Mouse (Mus musculus) CD4-positive helper T cell, adult 2 months (primary cell): ENCODE measurements at regions not wholly inside any gene's neighbourhood (a gene's known extent, or its start where the extent isn't known, plus 50 kb on each side); places are given as distances from the start of the nearest gene placed in this dataset.
A peak's percentile ranks its signal among the peaks of the same experiment; 100 is the strongest.

Experiments
- DNase-seq: peaks from one replicate; pipeline ENCODE4 v3.0.0-alpha.2; 2012; ENCODE audit warnings: low read depth, missing footprints, low spot score

DNA sequence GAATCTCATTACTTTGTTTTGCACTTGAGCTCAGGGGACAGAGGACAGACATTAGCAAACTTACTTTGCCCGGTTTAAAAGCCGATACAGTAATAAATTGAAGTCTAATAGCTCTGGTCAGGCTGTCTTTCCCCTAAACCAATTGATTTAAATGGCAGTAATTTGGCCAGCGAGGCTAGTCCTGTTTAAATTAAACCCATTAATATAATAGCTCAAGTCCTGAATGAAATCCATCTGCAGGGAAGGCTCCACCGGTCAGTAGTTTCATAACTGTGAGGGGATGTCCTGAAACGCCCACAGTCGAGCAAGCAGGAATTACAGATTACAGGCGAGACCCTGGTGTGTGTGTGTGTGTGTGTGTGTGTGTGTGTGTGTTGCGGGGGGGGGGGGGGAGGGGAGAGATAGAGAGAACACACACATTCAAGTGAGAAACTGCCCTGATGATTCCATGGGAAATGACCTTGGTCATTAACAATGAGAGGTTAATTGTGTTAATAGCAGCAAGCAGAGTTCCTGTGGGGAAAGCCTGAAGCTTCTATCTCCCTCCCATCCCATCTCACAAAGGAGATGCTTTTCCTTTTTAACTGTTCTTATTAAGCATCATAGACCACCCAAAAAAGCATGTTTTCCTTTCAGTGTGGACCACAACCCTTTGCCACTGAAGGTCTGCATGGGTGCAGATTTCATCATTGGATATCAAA lies 294.0 kb upstream of the Tle4 start:
- DNase-seq = no peak

DNA sequence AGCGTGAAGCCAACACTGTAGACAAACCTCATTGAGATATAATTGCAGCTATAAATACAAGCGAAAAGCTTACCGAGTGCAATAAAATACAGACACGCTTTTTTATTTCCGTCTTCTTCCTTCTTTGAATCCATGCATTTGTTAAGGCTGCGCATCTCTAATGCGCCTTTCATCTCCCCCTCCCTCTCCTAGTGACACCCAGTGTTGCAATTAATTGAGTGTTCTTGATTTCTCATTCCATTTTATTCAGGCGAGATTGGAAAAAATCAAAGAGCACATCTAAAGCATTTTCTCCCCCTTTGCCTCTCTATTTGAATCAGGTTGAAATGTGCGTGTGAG lies 293.2 kb upstream of the Tle4 start:
- no peak for DNase-seq

DNA sequence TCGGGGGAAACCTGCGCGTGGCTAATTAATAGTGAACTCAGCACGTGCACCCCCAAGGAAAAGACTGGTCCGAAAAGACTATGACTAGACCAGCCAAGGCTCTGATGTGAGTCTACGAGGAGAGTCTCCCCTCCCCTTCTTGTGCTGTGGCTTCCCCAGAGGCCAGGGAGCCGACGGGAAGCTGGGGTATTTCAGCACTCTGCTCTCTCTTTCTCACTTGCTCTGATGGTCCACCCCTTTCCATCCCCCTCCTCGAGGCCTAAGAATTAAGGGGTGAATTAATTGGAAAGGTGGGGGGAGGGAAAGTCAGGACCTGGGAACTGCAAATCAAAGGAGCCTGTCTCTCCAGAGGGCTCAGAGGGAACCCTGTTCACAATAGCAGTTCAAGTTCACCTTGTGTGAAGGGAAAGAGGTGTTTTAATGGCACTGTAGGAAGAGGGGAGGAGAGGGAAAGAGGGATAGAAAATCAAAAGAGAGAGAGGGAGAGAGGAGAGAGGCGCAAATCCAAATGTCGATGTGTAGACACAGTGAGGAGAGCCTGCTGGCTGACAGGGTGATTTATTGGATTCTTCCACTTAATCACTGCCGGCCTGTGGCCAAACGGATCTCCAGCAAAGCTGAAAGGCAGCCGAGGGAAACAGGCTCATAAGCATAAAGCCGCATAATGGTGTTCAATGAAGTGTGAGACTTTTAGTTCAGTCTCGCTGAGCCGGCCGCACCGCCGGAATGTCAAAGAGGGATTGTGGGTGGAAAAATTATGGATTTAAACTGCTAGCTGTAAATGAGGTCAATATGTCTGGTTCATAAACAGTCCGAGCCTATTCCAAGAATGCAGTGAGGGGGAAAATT lies 292.6 kb upstream of the Tle4 start:
- no peak for DNase-seq

- no peak for DNase-seq
Observed at GRCm38 (mm10) chr19:14889794-14890193, 291.9 kb upstream of the Tle4 start.

GRCm38 (mm10) chr19:14883707-14884421 lies 286.0 kb upstream of the Tle4 start:
- no peak for DNase-seq

DNA sequence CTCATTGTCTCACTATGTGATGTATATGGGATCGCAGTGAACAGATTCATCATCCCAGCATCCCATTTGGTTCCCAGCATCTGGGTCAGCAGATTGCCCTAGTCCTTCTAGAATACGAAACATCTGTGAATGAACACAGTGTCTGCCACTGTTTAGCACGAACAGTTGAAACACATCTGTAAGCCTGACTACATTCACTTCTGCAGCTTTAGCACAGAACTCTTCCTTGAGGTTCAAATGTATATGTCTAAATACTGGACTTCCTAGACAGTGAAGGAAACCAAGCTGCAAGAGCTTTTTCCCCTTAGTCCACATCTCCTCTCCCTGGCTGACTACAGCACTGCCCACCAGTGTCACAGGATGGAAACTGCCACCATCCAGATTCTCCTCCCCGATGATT lies 283.0 kb upstream of the Tle4 start:
- DNase-seq = no peak

DNA sequence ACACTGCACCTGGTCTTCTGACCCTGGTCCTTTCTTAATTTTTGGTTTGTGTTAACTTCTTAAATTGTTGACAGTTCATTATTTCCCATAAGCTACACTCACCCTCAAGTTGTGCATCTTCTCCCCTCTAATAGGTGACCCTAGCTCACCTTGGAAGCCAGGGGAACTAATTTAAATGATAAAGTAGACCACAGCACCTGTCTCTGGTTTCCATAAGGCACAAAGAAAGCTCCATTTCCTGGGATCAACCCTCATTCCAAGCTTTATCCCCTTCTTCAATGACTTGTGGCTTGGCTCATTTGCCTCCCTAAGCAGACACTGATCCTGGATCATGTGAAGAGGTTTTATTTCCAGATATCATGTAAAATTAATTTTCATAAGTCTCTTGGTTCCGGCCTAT lies 276.1 kb upstream of the Tle4 start:
- no peak for DNase-seq

DNA sequence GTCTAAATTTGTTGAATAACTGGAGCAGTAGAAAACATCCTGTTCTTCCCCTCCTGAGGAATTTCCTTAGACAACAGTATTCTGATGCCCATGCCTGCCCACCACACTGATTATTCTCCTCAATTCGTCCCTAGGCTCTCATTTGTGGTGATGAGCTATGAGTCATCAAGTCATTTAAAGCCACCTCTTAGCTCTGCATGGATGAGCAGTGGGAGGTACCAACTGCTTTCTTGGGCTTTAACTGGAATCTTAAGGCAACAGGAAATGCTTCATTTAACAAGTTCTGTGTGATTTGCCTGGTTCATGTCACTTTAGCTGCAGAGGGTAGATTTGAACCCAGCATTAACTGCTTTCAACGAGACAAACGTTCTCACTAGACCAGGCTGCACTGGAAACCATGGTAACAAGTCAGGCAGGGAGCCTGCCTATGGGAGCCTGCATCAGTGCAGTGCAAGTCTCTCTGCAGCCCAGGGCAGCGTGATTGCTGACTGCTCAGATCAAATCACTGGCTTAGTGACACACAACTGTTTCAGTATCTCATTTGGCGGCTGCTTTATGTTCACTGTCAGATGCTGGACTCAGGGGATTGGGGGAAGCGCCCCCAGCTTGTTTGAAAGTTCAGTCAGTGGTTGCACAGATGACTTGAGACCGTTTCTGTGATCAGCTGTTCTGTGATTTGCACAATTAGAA lies 273.5 kb upstream of the Tle4 start:
- peak; percentile 4 for DNase-seq

DNA sequence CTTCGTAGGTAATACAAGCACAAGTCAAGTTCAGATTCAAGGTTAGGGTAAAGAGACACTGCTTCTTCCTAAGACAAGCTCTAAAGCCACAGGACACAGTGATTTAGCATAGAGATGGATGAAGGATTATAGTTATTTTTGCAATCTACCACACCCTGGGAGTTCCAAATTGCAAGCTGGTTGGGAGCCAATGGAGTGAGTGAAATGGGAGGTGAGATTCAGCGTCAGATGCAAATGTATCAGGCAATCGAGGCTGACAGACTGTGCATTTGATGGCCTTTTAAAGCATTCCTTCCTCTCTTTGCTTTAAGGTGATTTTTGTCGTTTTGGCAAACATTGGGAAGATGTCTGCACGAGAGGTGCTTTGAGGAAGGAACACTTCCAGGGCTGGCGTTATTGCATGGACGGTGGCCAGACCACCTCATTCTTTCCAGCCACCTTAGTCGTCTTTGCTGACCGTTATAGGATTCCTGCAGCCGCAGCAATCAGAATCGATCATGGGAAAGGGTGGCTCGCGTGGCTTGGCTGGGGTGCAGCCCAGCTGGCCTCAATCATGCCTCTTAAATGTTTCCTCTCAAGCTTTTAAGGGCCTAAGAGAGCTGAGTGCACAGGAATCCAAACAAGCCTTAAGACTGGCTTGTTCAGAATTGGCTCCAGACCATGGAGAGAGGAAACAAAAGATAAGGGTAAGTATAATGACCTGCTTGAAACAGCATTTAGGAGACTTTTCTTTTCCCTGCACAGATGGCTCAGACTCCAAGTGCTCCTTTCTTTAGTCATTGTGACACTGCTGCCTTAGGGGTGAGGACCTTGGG lies 265.0 kb upstream of the Tle4 start:
- no peak for DNase-seq

- DNase-seq = no peak
Observed at GRCm38 (mm10) chr19:14855036-14855435, 257.2 kb upstream of the Tle4 start.

DNA sequence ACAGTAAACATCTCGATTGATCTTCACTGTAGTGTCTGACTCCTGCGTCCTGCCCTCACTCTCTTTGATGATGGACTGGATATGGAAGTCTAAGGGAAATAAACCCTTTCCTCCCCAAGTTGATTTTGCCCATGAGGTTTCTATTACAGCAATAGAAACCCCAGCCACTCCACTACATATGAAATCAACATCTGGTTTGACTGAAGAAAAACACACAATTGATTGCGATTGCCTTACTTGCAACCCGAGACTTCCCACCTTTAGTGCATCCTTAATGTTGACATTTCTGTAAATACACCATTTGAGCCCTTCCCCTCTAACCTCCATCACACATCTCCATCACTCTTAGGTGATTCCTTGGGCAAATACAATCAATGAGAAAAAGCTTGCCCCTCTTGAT lies 255.6 kb upstream of the Tle4 start:
- DNase-seq = no peak

DNA sequence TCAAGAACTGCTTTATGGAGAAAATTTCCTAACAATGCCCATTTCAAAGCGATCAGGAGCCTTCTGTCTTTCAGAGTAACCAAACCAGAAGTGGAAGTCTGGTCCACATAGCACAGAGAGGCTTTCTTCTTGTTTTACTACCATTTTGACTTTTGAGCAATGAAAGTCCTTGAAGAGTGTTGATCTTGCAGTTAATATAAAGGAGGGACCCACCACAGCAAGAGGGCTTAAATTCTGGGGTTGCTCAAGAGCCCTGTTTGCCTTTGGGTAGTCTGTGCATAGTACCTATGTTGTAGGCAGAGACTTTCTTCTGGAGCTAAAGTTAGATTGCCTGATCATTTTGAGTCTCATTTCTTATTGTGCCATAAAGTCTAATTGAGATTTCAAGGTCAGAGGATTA lies 251.7 kb upstream of the Tle4 start:
- DNase-seq = no peak

- no peak for DNase-seq
Observed at GRCm38 (mm10) chr19:14847120-14847519, 249.3 kb upstream of the Tle4 start.

DNA sequence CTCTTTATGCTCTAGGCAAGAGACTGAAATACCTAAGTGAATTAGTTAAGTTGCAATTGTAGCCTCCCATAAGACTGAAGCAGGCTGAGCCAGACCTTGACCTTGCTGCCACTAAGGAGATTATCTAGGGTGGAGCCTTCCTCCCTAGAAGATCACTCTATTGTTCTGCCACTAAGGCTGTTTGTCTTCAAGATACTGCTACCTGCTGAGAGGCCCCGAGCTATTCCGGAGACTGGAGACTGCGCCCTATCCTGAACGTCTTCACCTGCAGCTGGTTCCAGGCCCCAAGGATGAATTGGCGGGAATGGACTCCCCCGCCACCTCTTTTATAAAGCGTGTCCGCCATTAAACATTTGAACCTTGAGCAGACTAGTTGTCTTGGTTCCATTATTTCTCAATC lies 237.8 kb upstream of the Tle4 start:
- no peak for DNase-seq

DNA sequence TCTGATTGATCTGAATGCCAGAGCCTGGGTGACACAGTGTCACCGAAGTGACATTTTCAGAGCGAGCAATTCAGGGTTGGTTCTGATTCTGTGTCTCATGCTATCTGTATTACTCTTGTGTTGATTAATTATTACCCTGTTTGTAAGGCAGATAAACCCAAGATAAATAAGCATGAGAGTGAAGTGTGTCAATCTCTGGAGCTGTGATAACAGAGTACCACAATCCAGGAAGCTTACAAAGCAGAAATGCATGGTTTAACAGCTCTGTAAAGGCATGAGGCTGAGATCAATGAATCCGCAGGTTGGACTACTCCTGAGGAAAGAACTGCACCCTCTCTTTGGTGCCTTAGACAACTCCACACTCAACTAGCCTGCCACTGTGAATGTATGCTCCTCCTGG lies 218.5 kb upstream of the Tle4 start:
- no peak for DNase-seq

DNA sequence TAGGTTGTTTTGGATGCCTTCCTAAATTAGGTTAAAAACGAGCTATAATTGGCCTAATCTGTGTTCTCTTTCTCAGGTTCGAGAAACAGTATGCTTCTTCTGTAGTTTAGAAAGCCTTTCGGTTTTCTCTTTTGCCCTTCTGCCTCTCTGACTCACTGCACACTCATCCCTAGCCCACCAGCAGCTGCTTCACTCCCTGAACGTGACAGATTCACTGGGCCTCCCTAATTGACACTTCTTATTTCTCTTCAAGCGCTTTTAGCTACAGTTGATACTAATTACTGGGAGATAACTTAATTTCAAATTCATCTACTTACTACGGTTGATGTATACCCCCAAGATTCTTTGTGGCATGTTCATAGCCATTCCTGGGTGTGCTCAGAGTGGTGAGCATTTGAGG lies 208.9 kb upstream of the Tle4 start:
- DNase-seq = no peak

DNA sequence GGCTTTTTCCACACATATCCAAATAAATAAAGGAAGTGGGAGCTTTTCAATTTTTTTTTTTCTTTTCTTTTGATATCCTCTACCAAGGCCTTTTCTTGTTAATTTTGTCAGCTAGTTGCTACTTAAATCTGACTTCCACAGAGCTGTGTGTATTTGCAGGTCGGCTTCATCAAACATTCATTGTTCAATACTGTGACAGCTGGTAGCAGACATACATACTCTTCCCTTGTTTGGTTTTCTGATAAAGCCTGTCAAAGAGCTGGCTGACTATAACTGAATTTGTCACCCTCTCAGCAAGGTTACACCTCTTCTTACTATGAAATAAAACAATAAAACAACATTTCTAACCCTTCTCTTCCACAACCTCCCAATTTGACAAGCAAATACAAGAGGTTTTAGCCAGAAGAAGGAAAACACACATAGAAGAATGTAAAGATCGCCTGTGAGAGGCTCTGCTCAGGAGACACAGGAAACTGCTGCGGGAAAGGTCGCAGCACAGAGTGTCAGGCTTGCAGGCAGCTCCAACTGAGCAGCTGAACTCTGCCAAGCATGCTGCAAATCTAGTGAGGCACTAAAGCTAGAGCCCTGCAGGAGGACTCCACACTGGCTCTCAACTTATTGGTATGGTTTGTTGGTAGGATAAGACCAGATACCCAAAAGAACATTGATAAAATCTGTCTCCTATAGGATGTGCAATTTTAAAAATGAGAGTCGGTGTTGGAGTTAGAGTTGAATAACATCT lies 205.2 kb upstream of the Tle4 start:
- no peak for DNase-seq

DNA sequence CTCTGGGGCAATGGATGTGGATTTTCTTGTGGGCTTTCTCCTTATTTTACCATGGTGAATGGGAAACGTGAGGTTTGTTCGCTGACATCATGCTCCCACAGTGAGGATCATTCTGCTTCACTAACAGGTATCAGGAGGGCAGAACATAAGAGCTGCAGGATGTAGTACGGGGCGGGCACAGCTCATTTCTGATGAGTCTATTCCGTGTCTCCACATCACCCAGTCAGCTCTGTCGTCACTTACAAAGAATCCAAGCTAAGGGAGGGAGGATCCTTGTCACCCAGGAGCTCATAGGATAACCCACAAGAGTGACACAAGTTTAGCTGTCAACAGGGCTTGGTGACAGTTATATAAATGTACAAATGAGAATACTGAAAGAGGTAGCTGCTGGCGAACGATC lies 203.8 kb upstream of the Tle4 start:
- DNase-seq = no peak

- no peak for DNase-seq
Observed at GRCm38 (mm10) chr19:14799002-14799401, 201.2 kb upstream of the Tle4 start.

DNA sequence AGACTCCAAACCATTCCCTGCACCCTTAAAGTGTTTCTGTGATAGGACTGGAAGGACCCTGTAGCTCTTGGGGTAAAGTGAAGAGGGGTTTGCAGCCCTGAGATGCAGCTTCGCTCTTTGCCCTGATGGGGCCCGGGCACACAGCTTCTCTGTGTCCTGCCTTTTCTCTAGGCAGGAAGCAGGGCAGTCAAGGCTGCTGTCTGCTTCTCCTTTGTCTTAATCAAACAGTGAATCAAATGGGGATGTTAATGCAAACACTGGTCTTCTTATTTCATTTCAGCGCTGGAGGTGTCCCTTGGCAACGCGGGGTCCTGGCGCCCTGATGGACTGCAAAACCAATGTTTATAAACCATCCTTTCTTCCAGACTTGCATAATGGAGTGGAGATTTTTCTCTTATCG lies 200.6 kb upstream of the Tle4 start:
- no peak for DNase-seq

GRCm38 (mm10) chr19:14795910-14796309 lies 198.1 kb upstream of the Tle4 start:
- DNase-seq = no peak
